ENCODE assay signal across 23 mouse cellular contexts in genomic region chr5:47956451-47956850, GRCm38 (mm10).
"Had no signal": no experiment of that assay in that cellular context is flagged by ENCODE, and none has a peak within 500 bp of the region (broad histone marks: within the 10 kb centered on the region; RNA-seq: fewer than 3 reads in every experiment).

No protein-coding gene starts in this region.

- DNase-seq: gastrocnemius, adult 2 months; gastrocnemius, postnatal 14 days; gastrocnemius, postnatal 36 days; heart, adult 11 months; heart, adult 2 months; heart, postnatal 14 days; heart, postnatal 36 days; kidney, adult 11 months; kidney, adult 2 months; kidney, adult 9 months; kidney, postnatal 14 days; kidney, postnatal 36 days; layer of hippocampus, adult 9-11 months; layer of hippocampus, postnatal 36 days; left cerebral cortex, postnatal 4 days had no signal

- H3K4me1 ChIP-seq: heart, embryonic 13.5 days; heart, embryonic 15.5 days; hindbrain, embryonic 13.5 days; hindbrain, embryonic 15.5 days; kidney, embryonic 15.5 days; limb, embryonic 13.5 days; limb, embryonic 15.5 days; liver, embryonic 12.5 days had no signal

- H3K4me3 ChIP-seq: gastrocnemius, adult 2 months; heart, adult 2 months; heart, embryonic 13.5 days; heart, embryonic 15.5 days; hindbrain, embryonic 13.5 days; hindbrain, embryonic 15.5 days; kidney, embryonic 15.5 days; limb, embryonic 13.5 days; limb, embryonic 15.5 days; liver, embryonic 12.5 days had no signal
